Mouse (Mus musculus): Measurements from ENCODE around the gene Stmn1. TPM values are rescaled to one million over a fixed set of nuclear protein-coding genes. Genes with fewer than 3 reads are reported as not detected.

Gene Stmn1
- 43.3 TPM for total RNA-seq (2023)

GRCm38 (mm10) chr4:134468215-134468575, at the start of gene Stmn1:
TSS of gene Stmn1 (plus strand) at chr4:134468320.

GRCm38 (mm10) chr4:134496595-134497210, 28.6 kb downstream of the Stmn1 start, which contains the start of gene Paqr7:
TSS of gene Paqr7 (plus strand) at chr4:134496697.

GRCm38 (mm10) chr4:134510845-134511411, 42.8 kb downstream of the Stmn1 start, which contains the start of gene Aunip:
TSS of gene Aunip (plus strand) at chr4:134510999.

Other genes starting within 250 kb of the Stmn1 start
- gene Catsper4, start 240.9 kb upstream of the Stmn1 start, total RNA-seq (2023), result not detected
- 0.62 TPM for gene Cnksr1, start 229.9 kb upstream of the Stmn1 start, total RNA-seq (2023)
- not detected for gene E130218I03Rik, start 224.7 kb upstream of the Stmn1 start, total RNA-seq (2023)
- gene Zfp593, start 222.7 kb upstream of the Stmn1 start, total RNA-seq (2023), result 23.0 TPM
- not detected for gene Gm30191, start 221.4 kb upstream of the Stmn1 start, total RNA-seq (2023)
- gene Grrp1, start 214.2 kb upstream of the Stmn1 start, total RNA-seq (2023), result not detected
- gene Pdik1l, start 180.4 kb upstream of the Stmn1 start, total RNA-seq (2023), result 15.4 TPM
- not detected for gene Trim63, start 153.2 kb upstream of the Stmn1 start, total RNA-seq (2023)
- gene Slc30a2, start 125.1 kb upstream of the Stmn1 start, total RNA-seq (2023), result not detected
- 1.1 TPM for gene Extl1, start 84.5 kb upstream of the Stmn1 start, total RNA-seq (2023)
- gene Pafah2, start 72.0 kb upstream of the Stmn1 start, total RNA-seq (2023), result 3.2 TPM
- 32.7 TPM for gene Paqr7, start 28.4 kb downstream of the Stmn1 start, total RNA-seq (2023)
- not detected for gene Aunip, start 42.7 kb downstream of the Stmn1 start, total RNA-seq (2023)
- 47.8 TPM for gene Mtfr1l, start 67.1 kb downstream of the Stmn1 start, total RNA-seq (2023)
- gene Selenon, start 83.8 kb downstream of the Stmn1 start, total RNA-seq (2023), result 2.0 TPM
- 9.1 TPM for gene Man1c1, start 236.0 kb downstream of the Stmn1 start, total RNA-seq (2023)

All from CD4-positive naive resting alpha-beta T cell, adult 57 days (primary cell).